Mouse (Mus musculus): ENCODE data around the gene Ptges2.

- TF ChIP-seq CTCF (IDR thresholded peaks at IDR 0.05; ENCODE audit: control insufficient read depth, insufficient read depth, insufficient read length) (no peak), MAX (IDR thresholded peaks at IDR 0.05) (peak; percentile 13), USF1 (IDR thresholded peaks at IDR 0.05; ENCODE audit: low read depth) (peak; percentile 46), MYOD1 (IDR thresholded peaks at IDR 0.05; ENCODE audit: control insufficient read depth, insufficient read length, low read depth) (no peak), CEBPB (IDR thresholded peaks at IDR 0.05; ENCODE audit: low read depth) (no peak), MYOG (IDR thresholded peaks at IDR 0.05; ENCODE audit: control insufficient read depth, extremely low read depth, insufficient read length) (no peak), FOSL1 (IDR thresholded peaks at IDR 0.05; ENCODE audit: insufficient read depth, low read length, poor library complexity, severe bottlenecking) (no peak)
Observed at GRCm38 (mm10) chr2:32363376-32364106, 32.2 kb upstream of the Ptges2 start.
